Comparison of ENCODE assay signal across 20 mouse cellular contexts in genomic region chr11:30578931-30579330, GRCm38 (mm10).
DNase-seq lines count a peak whose midpoint lies in the region; ATAC-seq and TF ChIP-seq lines count a peak whose summit lies in the region.
"Had no signal": no experiment of that assay in that cellular context is flagged by ENCODE, and none has a peak within 500 bp of the region (broad histone marks: within the 10 kb centered on the region; RNA-seq: fewer than 3 reads in every experiment).

No protein-coding gene starts in this region.

- H3K4me1 ChIP-seq in heart, embryonic 11.5 days (ENCODE audit: control insufficient read depth, insufficient read depth, low read length): no peaks in the 10 kb centered on the region
- 0 out of 2 replicates have a peak, but pooled peaks cover 2% of the 10 kb centered on the region for H3K4me1 ChIP-seq in kidney, embryonic 15.5 days
- no peaks in the 10 kb centered on the region for H3K4me1 ChIP-seq in lung, postnatal 0 days (ENCODE audit: insufficient read depth, low read depth, low read length)
- H3K4me1 ChIP-seq: forebrain, embryonic 10.5 days; heart, embryonic 10.5 days; hindbrain, embryonic 13.5 days; limb, embryonic 12.5 days; liver, embryonic 12.5 days; midbrain, embryonic 12.5 days had no signal

- WGBS in heart, embryonic 11.5 days (ENCODE audit: insufficient replicate concordance): 76% methylated on average over 2 of the region's 2 CpGs
- WGBS in kidney, embryonic 15.5 days: 39% methylated on average over 2 of the region's 2 CpGs
- 76% methylated on average over 2 of the region's 2 CpGs for WGBS in lung, postnatal 0 days

- no peaks in the 10 kb centered on the region for H3K36me3 ChIP-seq in heart, embryonic 11.5 days (ENCODE audit: control insufficient read depth, insufficient read depth, low read length)
- H3K36me3 ChIP-seq in kidney, embryonic 15.5 days: no peaks in the 10 kb centered on the region
- H3K36me3 ChIP-seq in lung, postnatal 0 days (ENCODE audit: insufficient read depth, low read length): no peaks in the 10 kb centered on the region
- H3K36me3 ChIP-seq: forebrain, embryonic 10.5 days; limb, embryonic 12.5 days; liver, embryonic 12.5 days; midbrain, embryonic 12.5 days had no signal

- H3K4me2 ChIP-seq in heart, embryonic 11.5 days: no peak overlapping the region
- H3K4me2 ChIP-seq in kidney, embryonic 15.5 days: no peak overlapping the region
- H3K4me2 ChIP-seq in lung, postnatal 0 days (replicated peaks; ENCODE audit: low read depth, low read length): no peak overlapping the region
- H3K4me2 ChIP-seq: hindbrain, embryonic 13.5 days; limb, embryonic 12.5 days; liver, embryonic 12.5 days; midbrain, embryonic 12.5 days had no signal

- DNase-seq in heart, adult 8-10 months (ENCODE audit: low spot score): peak; percentile 19
- DNase-seq in kidney, postnatal 10 days: no peak
- DNase-seq in lung, postnatal 0 days (ENCODE audit: low spot score): peak; percentile 51
- DNase-seq in lung, postnatal 14 days: no peak
- DNase-seq in ovary, postnatal 36 days (ENCODE audit: low spot score): no peak
- DNase-seq: cerebellum, adult 9-10 months; forebrain, postnatal 0 days; gastrocnemius, postnatal 36 days; kidney, postnatal 25 days; layer of hippocampus, postnatal 36 days; lung, adult 2 months had no signal

- no peak for TF ChIP-seq CTCF in lung, postnatal 0 days (IDR thresholded peaks at IDR 0.05)

- H3K4me3 ChIP-seq in heart, embryonic 11.5 days (ENCODE audit: low read depth, low read length): no peak overlapping the region
- H3K4me3 ChIP-seq in kidney, embryonic 15.5 days (replicated peaks): no peak overlapping the region
- no peak overlapping the region for H3K4me3 ChIP-seq in lung, postnatal 0 days (ENCODE audit: low read depth, low read length)
- H3K4me3 ChIP-seq: forebrain, embryonic 10.5 days; heart, embryonic 10.5 days; hindbrain, embryonic 13.5 days; limb, embryonic 12.5 days; liver, embryonic 12.5 days; midbrain, embryonic 12.5 days had no signal

- no peak overlapping the region for H3K27ac ChIP-seq in heart, embryonic 11.5 days (ENCODE audit: low read depth, low read length)
- peak overlapping the region; percentile 75 for H3K27ac ChIP-seq in kidney, embryonic 15.5 days
- 0 out of 2 replicates have a peak overlapping the region, but pooled peaks have one; percentile 57 for H3K27ac ChIP-seq in lung, postnatal 0 days (ENCODE audit: low read length)
- H3K27ac ChIP-seq: forebrain, embryonic 10.5 days; heart, embryonic 10.5 days; hindbrain, embryonic 13.5 days; limb, embryonic 12.5 days; liver, embryonic 12.5 days; midbrain, embryonic 12.5 days had no signal

- H3K9me3 ChIP-seq in heart, embryonic 11.5 days (replicated peaks; ENCODE audit: control insufficient read depth, low read length): 0 out of 2 replicates have a peak, but pooled peaks cover 3% of the 10 kb centered on the region
- peaks cover 6% of the 10 kb centered on the region; the same call in 1 of the 2 replicates for H3K9me3 ChIP-seq in kidney, embryonic 15.5 days (replicated peaks)
- peaks cover 2% of the 10 kb centered on the region; the same call in 1 of the 2 replicates for H3K9me3 ChIP-seq in lung, postnatal 0 days (ENCODE audit: low read length)
- H3K9me3 ChIP-seq: liver, embryonic 12.5 days; midbrain, embryonic 12.5 days had no signal

- H3K9ac ChIP-seq in heart, embryonic 11.5 days (ENCODE audit: low read depth, low read length): no peak overlapping the region
- H3K9ac ChIP-seq in kidney, embryonic 15.5 days: no peak overlapping the region
- H3K9ac ChIP-seq in lung, postnatal 0 days (replicated peaks; ENCODE audit: low read depth): no peak overlapping the region
- H3K9ac ChIP-seq: forebrain, postnatal 0 days; hindbrain, embryonic 13.5 days; limb, embryonic 12.5 days; liver, embryonic 12.5 days; midbrain, embryonic 12.5 days had no signal

- TF ChIP-seq EP300 in lung, postnatal 0 days (IDR thresholded peaks at IDR 0.05): no peak

- ATAC-seq in heart, embryonic 11.5 days (replicated peaks; ENCODE audit: insufficient number of reproducible peaks, low FRiP score, low TSS enrichment): no peak
- ATAC-seq in kidney, embryonic 15.5 days (replicated peaks; ENCODE audit: low FRiP score): peak; percentile 85
- ATAC-seq in lung, postnatal 0 days: no peak
- ATAC-seq: forebrain, postnatal 0 days; liver, embryonic 12.5 days; Patski had no signal

- no peaks in the 10 kb centered on the region for H3K27me3 ChIP-seq in heart, embryonic 11.5 days (ENCODE audit: control insufficient read depth, insufficient read depth, low read length)
- no peaks in the 10 kb centered on the region for H3K27me3 ChIP-seq in kidney, embryonic 15.5 days
- H3K27me3 ChIP-seq in lung, postnatal 0 days (replicated peaks; ENCODE audit: insufficient read depth, low read length): no peaks in the 10 kb centered on the region
- H3K27me3 ChIP-seq: hindbrain, embryonic 13.5 days; limb, embryonic 12.5 days; liver, embryonic 12.5 days; midbrain, embryonic 12.5 days; Patski had no signal

Comparison
In these comparisons a context has a peak if more than half of its experiments do, and no peak if none do; other contexts are left out.
1. DNase-seq: peak in heart, adult 8-10 months (single experiment) and lung, postnatal 0 days (single experiment); none in kidney, postnatal 10 days (single experiment), lung, postnatal 14 days (single experiment) and ovary, postnatal 36 days (single experiment).